Mouse (Mus musculus) urinary bladder, postnatal 36 days (tissue): ENCODE data around the gene Atp6v1g2.
A peak's percentile ranks its signal among the peaks of the same experiment; 100 is the strongest.
"Not testable (repeated sequence)": the region's sequence is repeated elsewhere in the genome, so short reads cannot be mapped to it uniquely, and the experiment has no call there.

Experiments used
- DNase-seq, 2 experiments: peaks; one replicate each; pipeline ENCODE4 v3.0.0; 2022; ENCODE audit warnings: low spot score in 2 of 2, mixed read lengths in 1 of 2

The Atp6v1g2 gene

DNA sequence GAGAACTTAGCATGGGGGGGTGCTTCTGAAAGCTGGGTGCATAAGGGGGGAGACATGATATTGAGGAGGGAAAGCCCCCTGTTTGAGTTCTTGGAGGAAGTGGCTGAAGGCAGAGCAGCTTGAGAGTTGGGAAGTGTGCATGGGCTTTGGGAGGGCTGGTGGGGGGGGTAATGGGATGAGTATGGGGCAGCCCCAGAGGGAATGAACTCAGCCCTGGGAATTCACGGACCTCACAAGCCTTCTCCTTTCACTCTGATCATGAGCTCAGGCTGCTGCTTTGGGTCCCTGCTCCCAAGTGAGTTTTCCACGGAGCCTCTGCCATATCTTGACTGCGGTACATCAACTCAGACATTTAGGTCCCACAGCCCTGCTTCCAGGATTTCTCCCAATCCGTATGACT is 31.0 kb upstream of the Atp6v1g2 start:
- DNase-seq = no peak

DNA sequence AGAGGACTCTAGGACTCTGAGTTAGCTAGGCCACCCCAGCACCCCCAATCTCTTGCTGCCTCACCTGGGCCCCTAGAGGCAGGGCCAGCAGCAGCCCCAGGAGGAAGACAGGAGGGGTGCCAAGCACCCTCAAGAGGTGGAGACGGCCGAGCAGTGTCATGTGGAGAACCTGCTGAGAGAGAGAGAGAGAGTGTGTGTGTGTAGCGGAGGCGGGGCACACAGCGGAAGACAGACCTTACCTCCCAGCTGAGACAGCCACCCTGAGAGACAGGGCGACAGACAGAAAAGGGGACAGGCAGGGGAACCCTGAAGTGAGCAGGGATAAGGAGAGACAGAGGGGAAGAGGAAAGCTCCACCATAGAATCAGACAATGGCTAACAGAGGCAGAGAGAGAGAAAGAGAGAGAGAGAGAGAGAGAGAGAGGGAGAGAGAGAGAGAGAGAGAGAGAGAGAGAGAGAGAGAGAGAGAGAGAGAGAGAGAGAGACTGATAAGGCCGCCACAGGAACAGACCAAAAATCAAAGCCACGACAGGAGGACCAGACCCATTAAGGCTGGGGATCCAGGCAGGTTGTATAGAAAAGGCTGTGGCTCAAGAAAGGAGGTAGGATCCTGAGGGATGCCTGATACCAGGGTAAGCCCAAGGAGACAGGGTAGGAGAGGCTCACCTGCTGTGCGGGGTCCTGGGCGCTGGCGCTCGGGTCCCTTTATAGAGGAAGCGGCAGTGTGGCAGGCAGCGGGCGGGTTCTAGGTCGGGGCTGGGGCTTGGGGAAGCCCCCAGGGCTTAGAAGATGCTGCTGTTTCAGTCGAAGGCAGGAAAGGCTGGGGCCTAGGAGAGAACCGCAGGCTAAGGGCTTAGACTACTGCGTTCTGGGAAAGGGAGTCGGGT is 28.7 kb upstream of the Atp6v1g2 start, which contains the start of gene Lta:
Gene Lta, minus strand, starts transcription at position 858 of the 886 bp plus-strand sequence.
- DNase-seq = no peak

DNA sequence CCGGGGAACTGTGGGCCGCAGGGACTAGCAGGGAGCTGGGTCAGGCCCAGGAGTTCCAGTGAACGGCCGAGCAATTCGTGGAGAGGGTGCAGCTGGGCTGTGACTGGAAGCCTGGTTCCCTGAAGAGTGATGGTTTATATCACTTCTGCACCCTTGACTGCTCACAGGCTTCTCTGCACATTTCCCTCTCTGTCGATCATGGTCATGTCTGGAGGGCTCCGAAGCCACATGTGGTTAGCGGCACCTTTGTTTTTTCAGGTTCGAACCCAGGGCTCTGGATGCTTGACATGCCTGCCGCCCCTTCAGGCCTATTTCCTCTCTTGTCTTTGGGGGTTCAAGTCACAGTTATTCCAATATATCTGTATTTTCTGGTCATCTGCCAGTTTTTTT is 28.1 kb upstream of the Atp6v1g2 start:
- no peak for DNase-seq

DNA sequence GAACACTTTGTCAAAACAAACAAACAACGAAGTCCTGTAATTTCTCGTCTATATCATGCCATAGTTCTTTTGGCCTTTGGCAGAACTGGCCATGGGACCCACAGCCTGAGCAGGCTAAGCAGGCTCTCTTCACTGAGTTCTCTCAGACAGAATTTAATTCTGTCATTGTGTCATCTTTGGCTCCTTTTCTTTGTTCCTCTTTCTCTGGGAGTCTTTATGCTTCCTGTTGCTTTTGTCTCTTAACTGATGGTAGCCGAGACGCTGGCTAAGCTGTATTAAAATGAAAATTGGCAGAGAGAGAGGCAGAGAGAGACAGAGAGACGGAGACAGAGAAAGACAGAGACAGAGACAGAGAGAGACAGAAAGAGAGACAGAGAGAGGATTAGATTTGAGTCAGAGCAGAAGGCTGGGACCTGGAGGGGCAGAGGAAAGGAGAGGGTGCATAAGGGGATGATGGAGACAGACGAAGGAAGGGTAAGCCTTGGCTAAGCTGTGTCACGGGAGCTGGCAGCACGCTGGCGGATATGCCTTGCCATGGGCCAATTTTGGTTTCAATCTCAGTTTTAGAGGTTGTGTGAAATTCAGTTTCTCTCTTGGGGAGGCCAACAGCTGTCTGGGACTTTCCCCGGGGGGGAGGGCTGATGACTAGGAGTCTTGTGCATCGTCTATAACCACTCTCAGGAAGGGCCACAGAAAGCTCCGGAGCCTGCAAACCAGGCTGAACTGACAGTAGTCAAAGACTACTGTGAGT is 23.5 kb upstream of the Atp6v1g2 start:
- no peak for DNase-seq

DNA sequence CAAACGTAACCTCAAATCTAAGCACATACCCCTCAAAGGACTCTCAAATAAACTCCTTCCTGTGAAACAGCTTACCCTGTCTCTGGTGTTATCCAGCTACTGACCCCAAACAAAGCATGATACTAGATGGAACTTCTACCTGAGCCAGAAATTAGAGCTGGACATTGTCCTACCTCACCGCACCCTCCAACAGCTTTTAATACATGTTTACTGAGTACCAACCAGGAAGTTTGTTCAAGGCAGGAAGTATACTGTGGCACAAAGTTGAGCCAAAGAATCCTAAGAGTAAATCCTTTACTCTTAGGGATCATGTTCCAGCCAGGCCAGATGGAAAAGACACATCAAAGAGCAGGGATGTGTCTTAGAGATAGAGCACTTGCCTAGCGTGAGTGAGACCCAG is 22.9 kb upstream of the Atp6v1g2 start:
- DNase-seq = no peak

DNA sequence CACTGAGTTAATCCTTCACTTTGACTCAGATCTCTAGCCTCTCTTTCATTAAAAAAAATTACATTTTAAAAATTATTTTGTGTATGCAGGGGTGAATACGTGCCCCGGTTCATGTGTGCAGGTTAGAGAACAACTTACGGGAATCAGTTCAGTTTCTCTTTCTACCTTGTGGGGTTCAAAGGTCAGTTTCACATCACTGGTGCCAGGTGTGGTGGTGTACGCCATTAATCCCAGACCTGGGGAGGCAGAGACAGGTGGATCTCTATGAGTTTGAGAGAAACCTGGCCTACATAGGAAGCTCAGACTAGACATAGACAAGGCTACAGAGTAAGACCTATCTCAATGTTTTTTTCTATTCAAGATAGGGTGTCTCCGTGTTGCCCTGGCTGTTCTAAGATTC is 20.4 kb upstream of the Atp6v1g2 start:
- DNase-seq = no peak

DNA sequence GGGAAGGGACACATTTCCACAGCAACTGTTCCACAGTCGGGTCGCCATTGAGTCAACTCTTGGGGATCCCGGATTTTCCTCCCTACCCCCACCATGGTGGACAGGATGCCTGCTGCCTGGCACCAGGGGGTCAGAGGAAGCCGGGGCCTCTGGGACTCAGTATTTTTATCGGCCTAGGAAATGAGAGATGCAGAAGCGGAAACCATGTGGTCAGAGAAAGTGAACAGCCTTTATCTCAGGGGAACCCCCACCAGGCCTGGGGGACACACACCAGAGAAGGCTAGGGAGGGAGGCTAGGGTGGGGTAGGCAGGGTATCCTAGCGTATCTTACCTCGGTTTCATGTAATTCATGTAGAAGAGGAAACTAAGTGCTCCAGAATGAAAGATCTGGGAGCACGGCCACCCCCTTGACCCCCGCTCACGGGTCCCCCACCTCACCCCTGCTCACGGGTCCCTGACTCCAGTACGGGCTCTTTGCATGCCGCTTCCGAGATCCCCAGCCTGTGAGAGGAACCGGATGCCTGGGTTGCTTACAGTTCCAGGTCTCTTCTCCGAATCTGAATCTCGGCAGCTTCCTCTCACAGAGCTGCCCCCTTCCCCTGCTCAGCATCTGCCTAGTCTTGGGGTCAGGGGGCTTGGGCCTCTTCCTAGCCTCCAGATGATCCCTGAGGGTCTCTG is 14.8 kb upstream of the Atp6v1g2 start:
- DNase-seq = no peak

DNA sequence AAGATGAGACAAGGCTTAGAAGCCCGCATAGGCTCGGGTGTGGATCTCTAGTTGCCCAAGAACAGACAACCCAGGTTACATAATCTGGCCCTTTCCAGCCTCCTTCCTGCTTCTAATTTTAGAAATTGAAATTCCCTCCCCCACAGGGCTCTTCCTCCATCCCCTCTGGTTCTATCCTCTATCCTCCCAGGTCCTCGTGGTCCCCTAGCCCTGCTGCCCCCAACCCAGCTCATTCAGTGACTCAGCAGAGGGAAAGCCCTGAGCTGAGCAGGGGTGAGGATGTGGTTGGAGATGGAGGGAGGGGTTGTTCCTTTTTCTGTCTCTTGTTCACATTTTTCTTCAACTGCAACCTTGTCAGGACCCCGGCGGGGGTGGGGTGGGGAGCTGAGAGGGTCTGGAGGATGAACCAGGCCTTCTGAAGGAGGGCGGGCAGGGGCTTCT is 13.8 kb upstream of the Atp6v1g2 start:
- no peak for DNase-seq

DNA sequence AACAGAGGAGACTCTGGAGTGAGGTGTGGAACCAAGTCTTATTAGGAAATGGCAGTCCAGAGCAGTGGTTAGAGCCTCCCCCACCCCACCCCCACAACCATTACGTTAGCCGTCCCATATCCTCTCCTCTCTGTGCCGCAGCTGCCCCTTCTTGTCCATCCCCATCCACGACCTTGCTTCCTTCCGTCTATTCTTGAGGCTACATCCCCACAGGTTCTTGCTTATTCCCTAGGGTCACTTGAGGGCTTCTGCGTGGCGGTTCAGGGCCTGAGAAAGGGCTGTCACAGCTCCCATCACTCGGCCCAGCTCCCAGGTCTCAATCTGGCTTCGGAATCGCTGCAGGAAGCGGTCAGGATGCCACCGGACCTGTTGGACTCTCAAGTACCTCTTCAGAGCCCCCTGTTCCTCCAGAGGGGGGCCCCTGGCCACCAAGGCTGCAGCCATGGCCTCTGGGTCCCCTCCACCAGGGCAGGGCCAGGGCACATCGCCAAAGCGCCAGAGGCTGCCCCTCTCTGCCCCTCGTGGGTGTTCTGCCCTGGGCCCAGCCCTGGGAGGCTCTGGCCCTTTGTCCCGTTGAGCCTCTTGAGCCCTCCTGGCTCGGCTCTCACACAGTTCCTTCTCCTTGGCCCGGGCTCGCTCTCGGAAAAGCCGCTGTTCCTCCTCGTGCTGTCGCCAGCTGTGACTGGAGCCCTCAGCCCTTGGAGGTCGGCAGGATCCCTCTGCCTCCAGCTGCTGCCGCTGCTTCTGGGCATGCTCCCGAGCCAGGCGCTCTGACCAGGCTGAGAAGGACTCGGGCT is 13.1 kb upstream of the Atp6v1g2 start, which contains the start of gene Gm16181:
Gene Gm16181, plus strand, starts transcription at position 679 of the 797 bp plus-strand sequence.
- DNase-seq = no peak

DNA sequence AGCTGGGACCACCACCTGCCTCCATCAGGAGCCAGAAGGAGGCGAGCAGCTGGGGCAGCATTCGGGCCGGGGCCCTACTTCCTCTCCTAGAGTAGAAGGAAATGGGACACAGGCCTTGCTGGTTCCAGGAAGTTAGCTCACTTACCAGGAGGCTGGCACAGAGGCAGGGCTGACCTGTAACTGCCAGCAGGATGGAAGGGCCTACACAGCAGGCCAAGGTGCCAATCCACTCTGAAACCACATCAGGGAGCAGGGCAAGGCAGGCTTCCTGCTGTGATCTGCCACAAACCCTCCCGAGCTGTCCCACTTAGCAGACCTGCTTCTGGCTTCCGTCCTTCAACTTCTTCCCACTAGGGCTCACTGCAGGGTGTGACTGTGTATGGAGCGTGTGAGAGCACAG is 11.2 kb upstream of the Atp6v1g2 start:
- DNase-seq = no peak

DNA sequence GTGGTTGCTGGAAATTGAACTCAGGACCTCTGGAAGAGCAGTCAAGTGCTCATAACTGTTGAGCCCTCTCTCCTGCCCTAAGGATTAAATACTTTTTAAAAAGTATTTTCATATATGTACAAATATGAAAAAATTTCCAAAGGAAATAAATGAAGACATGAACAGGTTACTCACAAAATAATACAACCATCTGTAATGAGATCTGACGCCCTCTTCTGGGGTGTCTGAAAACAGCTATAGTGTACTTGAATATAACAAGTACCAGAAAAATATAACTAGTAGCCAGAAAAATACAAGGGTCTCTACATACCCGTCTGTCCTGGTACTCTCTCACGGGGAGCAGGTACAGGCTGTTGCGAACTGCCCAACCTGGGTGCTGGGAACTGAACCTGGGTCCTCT is 8.8 kb upstream of the Atp6v1g2 start:
- no peak for DNase-seq

DNA sequence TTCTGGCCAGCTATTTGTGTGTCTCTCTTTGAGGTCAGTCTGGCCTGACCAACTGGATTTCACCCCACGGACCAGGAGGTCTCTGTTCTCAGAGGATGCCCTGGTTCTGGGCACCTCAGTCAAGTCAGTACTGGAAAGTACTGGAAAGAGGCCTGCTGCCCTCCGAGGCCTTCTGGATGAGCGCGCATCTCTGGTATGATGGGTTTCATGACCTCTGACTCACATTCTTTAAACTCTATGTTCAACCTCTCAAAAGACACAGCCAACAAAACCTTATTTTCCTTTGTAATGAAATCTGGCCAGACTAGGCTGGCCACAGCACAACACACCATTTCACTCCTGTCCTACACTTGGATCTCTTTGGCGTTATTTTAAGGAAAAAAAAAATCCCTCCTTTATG is 8.0 kb upstream of the Atp6v1g2 start:
- DNase-seq = no peak

DNA sequence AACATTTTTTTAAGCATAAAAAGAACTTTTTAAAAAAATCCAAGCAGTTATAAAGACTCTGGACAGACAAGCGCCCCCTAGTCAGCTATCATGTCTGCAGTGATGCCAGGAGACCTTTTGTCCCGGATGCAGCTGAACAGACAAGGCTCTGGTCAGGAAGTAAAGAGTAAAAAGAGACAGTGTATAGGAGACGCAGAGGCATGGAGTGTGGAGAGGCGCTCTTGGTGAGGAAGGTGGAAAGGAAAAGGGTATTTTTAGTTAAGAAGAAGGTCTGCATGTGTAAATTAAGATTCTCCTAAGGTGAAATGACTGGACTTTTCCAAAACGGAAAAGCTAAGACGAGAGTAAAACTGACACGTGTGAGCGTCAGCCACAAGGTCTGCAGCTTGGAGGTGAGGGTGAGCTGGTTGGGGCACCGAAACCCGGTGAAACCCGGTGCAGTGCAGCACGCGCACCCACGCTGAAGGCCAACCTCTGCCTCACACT is 6.9 kb upstream of the Atp6v1g2 start:
- no peak for DNase-seq

DNA sequence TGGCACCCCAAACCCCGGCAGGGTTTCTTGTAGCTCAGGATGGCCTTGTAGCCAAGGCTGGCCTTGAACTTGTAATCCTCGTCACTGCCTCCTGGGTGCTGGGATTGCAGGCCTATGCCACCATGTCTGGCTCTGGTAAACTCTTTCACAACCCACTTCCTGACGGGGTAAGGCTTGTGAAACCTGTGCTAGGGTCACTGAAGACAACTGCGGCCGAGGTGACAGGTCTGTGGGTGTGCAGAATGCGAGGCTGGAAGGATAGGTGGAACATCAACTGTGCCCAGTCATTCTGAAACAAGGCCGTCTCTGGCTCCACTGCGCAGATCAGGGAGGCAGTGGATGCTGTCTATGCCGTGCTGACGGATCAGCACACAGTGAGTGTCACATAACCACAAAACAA is 2.4 kb upstream of the Atp6v1g2 start:
- no peak for DNase-seq

DNA sequence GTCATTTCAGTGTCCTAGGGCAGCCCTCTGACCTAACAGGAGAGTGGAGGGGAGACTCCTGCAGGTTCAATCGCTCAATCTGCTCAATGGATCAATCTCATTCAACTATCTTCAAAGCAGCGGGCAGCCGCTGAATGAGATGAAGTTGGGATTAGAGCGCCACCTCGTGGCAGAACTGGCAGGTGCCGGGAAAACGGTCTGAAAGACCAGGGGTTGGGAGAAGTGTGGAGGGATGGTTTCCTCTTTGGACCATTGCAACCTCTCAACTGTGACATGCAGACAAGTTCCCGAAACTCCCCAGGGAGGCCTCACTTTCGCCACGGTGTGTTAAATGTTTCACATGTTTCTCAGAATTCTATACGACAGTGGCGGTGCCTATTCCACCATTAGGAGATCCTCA is 1.4 kb upstream of the Atp6v1g2 start:
- peak; percentile 75 to 83 for DNase-seq

DNA sequence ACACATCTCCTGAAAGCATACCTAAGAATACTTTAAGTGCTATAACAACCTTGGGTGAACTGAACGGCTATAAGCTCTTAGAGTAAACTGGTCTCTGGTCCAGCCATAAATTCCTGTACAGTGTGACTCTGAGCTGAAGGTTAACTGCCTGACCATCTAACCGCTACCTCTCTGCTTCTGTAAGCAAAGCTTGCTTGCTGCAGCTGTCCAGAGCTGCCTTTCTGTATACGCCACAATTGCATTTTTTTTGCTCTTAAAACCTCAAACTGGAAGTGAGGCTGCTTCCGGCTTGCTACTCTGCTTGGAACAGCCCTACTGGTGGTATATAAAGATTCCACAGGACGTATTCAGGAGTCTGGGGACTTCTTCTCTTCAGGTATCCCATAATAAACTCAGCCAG is 801 bp upstream of the Atp6v1g2 start:
- DNase-seq = no peak

DNA sequence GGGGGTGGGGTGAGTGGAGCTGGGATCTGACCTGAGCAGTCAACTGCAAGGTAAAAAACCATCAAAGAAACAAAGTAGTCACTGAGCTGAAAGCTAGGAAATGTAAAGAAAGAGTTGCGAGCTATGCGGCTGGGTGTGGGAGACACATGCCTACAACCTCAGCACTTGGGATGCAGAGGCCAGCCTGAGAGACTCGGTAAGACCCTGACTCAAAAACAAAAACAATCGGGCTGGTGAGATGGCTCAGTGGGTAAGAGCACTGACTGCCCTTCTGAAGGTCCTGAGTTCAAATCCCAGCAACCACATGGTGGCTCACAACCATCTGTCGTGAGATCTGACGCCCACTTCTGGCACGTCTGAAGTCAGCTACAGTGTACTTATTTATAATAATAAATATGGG is 630 bp downstream of the Atp6v1g2 start:
- DNase-seq = not testable (repeated sequence)

DNA sequence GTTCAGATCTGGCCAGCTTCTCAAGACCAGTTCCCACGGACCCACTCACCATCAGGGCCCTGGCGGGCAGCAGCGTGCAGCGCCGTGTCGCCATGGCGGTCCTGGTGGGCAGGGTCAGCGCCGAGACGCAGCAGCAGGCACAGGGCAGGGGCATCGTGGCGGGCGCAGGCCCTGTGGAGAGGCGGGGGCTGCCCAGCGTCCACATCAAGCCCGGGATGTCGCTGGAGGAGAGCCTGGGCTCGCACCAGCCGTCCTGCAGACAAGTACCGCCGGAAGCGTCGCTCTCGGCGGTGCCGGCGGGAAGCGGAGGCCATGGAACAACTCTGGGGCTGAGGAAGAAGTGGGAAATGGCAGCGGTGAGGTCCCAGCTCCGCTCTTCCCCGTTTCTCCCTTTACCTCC is 1.4 kb downstream of the Atp6v1g2 start:
- DNase-seq = peak; percentile 40 to 46

DNA sequence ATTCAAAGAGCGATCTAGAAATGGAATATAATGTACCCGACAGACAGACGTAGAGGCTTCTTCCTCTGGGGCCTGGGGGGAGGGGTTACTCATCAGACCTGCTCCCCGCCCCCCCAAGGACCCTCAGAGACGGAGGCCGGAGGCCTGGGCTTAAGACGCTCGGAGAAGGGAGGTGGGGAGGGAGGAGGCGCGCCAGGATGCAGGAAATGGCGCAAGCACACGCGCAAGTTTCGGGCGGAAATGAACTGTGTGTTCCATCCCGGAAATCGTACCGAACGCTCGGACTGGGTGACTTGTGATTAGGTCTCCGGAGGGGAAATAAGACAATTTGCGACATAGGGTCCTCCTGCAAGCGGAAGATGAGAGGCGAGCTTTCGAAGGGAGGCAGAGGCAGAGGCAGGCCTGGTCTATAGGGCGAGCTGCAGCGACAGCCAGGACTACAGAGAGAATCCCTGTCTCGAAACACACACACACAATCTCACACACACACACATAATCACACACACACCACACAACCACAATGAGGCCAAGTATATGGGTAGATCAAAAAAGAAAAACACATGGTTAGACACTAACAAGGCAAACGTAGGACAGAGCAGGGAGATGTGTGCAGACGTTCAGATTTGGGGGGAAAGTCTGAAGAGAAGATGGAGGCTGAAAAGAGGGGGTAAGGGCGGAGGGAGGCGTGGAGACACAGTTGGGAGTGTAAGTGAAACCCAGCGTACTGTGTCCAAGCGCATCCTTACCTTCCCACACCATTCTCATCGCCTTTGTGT is 2.3 kb downstream of the Atp6v1g2 start, which contains the start of gene Nfkbil1:
Gene Nfkbil1, minus strand, starts transcription at position 179 of the 776 bp plus-strand sequence.
- DNase-seq = peak; percentile 79 to 91

DNA sequence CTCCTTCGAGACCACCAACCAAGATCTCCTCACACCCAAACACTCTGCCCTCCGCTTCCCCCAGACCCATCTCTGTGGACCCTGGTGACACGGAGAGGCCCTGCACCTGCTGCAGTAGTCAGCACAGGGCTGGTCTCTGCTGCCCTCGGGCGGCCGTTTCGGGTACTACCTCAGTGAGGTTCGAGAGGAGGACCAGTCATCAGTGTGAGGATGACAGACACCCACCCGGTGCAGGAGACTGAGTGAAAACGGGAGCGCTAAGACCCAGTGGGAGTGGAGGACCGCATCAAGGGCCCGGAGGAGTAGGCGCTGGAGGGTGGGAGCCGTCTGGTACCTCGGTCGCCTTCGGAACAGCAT is 2.9 kb downstream of the Atp6v1g2 start:
- DNase-seq = peak; percentile 97 to 98
